Mouse (Mus musculus): Measurements from ENCODE around the gene Inpp4b.

Gene Inpp4b

GRCm38 (mm10) chr8:81466776-81467175, 124.4 kb downstream of the Inpp4b start:
- no peak for DNase-seq (ENCODE audit: low spot score in 2 of 2)

GRCm38 (mm10) chr8:81478674-81479073, 136.3 kb downstream of the Inpp4b start:
- DNase-seq (ENCODE audit: low spot score in 2 of 2) = no peak

- DNase-seq (ENCODE audit: low spot score in 2 of 2) = no peak
Measured at GRCm38 (mm10) chr8:81483834-81484233, 141.5 kb downstream of the Inpp4b start.

- DNase-seq (ENCODE audit: low spot score in 2 of 2) = no peak
Measured at GRCm38 (mm10) chr8:81485626-81486025, 143.3 kb downstream of the Inpp4b start.

GRCm38 (mm10) chr8:81489894-81490661, 147.7 kb downstream of the Inpp4b start:
- DNase-seq (ENCODE audit: low spot score in 2 of 2) = no peak

DNA sequence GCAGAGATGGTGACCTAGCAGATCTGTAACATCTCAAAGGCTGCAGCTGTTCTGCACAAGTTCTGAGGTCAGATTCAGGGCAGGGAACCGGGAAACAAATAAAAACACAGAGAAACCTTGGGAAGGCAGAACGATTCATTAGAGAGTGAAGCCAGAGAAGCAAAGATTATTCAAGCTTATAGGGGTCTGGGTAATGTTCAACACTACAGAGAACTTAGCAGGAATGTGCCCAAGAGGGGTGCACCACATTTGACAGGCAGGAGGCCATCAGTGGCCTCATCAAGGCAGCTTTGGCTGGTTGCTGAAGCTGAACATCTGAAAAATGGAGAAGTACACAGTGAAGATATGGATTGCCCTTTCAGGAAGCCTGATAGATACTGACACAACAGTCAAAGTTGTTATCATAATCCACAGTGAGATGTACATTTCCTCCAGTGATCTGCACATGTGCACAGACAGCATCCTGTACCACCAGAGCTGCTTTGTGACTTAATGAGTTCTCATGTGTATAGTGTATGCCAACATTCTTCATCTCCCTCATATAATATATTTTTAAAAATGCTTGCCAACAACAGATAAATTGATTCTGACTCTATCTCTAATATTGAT, 148.8 kb downstream of the Inpp4b start:
- DNase-seq (ENCODE audit: low spot score in 2 of 2) = no peak

DNA sequence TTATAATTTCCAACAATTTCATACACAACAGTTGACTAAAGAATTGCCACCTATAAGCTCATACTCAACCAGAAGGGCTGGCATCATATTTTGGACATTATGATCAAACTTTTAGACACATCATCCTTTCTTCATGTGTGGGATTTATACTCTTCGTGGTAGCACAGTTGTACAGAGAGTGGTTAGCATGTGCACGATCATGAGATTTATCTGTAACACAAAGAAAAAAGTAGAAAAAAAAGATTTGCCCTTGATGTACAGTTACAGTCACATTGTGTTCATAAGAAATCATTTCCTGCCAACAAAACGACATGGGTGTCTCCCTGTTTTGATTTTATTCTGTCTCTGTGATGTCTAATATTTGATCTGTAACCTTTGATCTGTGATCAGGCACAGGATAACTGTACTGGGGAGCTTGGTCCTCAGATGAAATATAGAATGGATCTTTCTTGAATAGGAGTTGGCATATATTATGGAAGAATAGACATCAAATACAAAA, 149.4 kb downstream of the Inpp4b start:
- no peak for DNase-seq (ENCODE audit: low spot score in 2 of 2)

DNA sequence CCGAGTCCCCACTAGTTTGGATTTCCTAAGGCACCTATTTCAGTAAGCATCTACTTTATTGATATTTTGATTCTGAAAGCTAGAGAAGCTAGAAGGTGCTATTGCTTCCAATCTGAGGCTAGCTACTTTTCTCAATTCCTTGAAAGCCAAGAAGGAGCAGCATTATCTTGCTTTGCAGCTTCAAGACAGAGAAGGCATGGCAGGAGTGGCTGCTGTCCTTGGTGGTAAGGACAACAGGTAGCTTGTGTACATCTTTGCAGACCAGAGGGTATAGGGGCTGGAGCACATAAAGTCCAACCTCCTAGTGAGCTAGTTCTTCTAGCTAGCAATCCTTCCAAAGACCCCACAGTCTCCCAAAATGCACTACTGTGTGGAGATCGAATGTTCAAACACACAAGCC, 152.5 kb downstream of the Inpp4b start:
- no peak for DNase-seq (ENCODE audit: low spot score in 2 of 2)

- DNase-seq (ENCODE audit: low spot score in 2 of 2) = no peak
Measured at GRCm38 (mm10) chr8:81497646-81498045, 155.3 kb downstream of the Inpp4b start.

DNA sequence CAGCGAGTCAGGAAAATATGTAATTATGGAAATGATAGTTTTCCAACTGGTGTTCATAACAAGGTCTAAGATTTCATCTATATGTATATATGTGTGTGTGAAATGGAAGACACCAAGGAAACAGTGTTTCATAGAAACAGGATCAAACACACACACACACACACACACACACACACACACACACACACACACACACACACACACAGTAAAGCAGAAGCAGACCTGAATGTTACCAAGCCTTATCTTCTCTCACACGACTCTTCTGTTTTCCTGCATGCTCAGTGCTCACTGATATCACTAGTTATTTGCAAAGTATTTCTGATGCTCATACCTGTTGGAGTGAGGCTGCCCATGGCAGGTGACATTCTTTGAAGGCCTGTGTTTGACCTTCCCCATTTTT, 159.9 kb downstream of the Inpp4b start:
- DNase-seq (ENCODE audit: low spot score in 2 of 2) = no peak

DNA sequence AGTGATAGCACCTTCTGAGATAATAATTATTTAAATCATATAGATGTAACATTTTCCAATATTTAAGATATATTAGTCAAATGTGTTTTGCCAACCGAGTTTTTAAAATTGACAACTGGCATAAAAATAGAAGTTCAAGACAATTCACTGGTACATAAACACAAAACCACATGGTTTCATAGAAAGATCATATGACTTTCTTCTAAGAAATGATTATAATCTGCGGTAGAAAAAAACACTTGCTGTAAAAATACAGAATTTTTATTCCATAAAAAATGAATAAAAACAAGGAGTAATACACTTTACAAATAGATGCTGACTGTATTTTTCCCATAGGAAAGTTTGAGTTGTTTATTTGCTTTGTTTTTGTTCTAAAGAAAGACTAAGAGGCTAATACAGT, 160.6 kb downstream of the Inpp4b start:
- DNase-seq (ENCODE audit: low spot score in 2 of 2) = no peak

DNA sequence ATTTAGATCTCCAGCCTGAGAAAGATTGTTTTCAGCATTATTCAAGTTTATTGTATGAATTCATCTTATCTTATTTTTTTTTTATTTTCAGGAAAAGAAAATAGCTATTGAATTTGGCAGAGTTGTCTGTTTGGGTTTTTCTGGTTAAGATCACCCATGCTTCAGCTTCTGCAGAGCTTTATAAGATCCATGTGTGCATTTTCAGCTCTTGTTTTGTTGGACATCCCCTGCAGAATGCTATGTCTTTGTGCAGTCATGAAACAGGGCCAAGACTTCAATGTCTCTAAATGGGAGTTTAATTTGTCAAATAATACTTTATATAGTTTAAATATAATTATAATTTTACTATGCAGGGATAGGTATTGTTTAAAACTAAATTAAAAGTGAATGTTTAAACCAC, 170.5 kb downstream of the Inpp4b start:
- no peak for DNase-seq (ENCODE audit: low spot score in 2 of 2)

DNA sequence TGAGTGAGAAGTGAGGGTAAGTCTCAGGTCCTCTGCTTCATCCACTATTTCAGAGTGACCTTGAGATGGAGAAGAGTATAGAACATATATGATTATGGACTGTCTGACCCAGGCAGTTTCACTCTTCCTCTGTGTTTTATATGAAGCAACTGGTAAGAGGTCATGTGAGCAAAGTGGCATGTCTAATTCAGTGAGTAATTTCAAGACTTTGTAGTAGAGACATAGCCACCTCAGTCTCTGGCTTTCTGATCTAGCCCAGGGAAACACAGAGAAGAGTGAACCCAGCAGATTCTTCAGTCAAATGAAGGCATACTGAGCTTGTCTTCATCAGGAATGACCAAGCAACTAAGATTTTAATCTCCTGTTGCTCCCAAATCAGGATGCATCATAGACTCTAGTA, 172.1 kb downstream of the Inpp4b start:
- DNase-seq (ENCODE audit: low spot score in 2 of 2) = no peak

GRCm38 (mm10) chr8:81522085-81522484, 179.7 kb downstream of the Inpp4b start:
- no peak for DNase-seq (ENCODE audit: low spot score in 2 of 2)

- DNase-seq (ENCODE audit: low spot score in 2 of 2) = no peak
Measured at GRCm38 (mm10) chr8:81524561-81524960, 182.2 kb downstream of the Inpp4b start.

DNA sequence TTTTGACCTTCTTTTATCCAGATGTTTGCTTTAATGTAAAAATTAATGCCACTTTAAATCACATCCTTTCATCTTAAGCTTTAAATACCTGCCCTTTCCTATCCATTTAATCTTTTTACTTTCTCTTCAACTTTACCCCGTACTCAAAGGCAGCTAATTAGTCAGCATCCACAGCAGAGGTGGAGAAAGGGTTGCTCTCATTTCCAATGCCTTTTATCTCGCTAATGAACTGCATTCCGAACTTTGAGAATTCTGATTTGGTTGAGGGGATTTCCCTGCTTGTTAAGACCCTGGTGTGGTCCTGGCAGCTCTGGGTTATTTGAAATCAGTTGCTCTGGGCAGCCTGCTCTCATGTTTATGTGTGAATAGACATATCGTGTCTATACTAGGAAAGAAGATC, 185.3 kb downstream of the Inpp4b start:
- DNase-seq (ENCODE audit: low spot score in 2 of 2) = no peak

DNA sequence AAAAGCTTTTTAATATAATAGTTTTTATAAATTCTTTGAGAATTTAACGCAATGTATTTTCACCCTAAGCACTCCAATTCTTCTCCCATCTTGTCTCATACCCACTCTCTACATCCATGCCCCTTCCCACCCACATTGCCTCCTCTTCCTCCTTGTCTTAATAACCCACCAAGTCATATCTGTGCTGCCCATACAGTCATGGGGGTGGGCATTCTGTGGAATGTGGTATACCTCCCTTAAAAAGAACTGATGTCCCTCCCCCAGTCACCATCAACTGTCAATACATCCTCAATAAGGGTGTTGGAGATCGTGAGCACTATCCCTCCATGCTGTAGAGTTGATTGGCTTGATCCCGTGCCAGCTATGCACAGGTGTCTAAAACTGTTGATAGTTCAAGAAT, 196.0 kb downstream of the Inpp4b start:
- no peak for DNase-seq (ENCODE audit: low spot score in 2 of 2)

GRCm38 (mm10) chr8:81558550-81558949, 216.2 kb downstream of the Inpp4b start:
- no peak for DNase-seq (ENCODE audit: low spot score in 2 of 2)

- DNase-seq (ENCODE audit: low spot score in 2 of 2) = no peak
Measured at GRCm38 (mm10) chr8:81562405-81562804, 220.0 kb downstream of the Inpp4b start.

DNA sequence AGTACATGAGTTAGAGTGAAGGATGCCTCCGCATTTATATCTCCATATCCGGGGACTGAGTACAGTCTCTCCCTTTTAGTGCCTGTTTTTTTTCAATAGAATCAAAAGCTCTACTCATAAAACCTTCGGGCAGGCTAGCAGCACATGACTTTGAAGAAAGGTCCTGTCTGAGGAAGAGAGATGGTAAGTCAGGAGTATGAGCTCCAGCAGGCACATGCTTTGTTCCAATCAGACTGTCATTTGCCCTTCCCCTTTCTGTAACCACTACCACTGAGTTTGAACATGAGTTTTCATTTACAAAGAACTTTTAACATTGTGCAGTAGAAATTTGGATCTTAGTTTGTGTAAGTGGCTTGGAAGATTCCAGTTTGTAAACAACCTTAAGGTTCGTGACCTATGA, 223.1 kb downstream of the Inpp4b start:
- DNase-seq (ENCODE audit: low spot score in 2 of 2) = no peak

DNA sequence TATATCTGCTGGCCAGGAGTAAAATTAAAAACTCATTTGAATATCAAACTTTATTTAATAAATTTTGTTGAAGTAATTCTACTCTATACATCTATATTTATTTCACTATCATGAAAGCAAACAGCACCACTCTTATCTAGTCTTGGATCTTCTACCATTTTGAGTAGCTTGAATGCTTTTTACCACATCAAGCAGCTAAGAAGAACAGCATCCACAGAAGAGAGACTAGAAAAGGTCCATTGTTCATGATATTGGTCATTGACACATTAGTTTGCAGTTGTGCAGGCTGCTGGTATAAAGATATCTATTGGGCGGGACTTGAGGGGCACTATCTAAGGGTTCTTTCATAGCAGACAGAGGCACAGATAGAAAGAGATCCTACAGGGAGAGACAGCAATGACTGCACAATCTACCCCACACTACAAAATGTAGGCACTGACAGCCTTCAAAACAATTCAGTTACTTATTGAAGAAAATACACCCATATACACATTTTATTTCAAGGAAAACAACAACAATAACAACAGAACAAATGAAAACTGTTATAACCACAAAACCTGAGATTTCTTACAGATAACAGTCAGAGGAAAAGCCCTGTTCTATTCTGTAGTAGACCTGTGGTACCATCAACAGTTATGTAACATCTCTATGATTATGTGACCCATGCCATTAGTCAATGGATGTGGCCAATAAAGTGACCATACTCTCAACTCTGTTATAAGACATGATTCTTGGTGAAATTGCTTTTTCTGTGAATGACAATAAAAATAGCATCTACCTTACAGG, 230.2 kb downstream of the Inpp4b start:
- no peak for DNase-seq (ENCODE audit: low spot score in 2 of 2)

GRCm38 (mm10) chr8:81575268-81575917, 233.0 kb downstream of the Inpp4b start:
- no peak for DNase-seq (ENCODE audit: low spot score in 2 of 2)

Data from urinary bladder, postnatal 36 days (tissue).